Mouse (Mus musculus): Measurements from ENCODE around the gene Gm10642. TPM values are rescaled to one million over a fixed set of nuclear protein-coding genes. Genes with fewer than 3 reads are reported as not detected.

The Gm10642 gene
- 2.1 and 3.5 TPM in 2 replicates for polyA plus RNA-seq (2015; fragmentation: Nextera tagmentation; extraction: Ambion mirVana)

DNA sequence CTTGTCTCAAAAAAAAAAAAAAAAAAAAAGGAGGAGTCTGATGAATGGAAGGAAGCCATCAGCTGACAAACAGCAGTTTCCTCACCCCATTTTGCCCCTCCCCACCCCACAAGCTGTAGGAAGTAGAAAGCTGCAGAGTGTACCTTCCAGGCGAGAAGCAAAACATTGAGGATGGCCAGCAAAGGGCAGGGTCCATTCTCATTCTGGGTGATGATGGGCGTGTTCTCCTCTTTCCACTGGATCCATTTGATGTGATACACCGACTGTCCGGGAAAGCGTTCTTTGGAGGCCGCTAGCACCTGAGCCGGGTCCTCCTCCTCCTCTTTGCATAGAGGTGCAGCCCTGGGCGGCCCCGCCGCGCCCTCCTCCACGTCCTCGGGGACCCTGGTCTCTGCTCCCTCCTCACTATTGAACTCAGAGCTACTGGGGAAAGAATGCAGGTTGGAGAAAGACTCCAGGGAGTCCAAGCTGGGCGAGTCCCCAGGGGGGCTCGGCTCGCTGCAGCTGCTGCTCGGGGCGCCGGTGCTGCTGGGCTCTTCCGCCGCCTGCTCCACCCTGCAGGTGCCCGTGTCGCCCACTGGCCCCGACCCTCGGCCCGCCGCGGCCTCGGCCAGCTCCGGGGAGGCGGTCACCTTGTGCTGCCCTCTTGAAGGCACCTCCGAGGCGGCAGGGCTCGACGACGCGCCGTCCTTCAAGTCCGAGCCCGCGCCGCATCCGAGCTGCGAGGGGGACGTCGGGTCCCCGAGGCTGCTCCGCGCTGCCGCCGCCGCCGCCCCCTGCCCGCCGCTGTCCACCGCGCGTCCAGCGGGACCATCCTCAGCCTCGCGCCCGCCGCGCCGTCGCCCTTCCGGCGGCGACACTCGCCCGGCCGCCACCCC, at the start of gene Gm10642:
TSS of gene Gm10642 (plus strand) at position 122 of the 878 bp plus-strand sequence.

DNA sequence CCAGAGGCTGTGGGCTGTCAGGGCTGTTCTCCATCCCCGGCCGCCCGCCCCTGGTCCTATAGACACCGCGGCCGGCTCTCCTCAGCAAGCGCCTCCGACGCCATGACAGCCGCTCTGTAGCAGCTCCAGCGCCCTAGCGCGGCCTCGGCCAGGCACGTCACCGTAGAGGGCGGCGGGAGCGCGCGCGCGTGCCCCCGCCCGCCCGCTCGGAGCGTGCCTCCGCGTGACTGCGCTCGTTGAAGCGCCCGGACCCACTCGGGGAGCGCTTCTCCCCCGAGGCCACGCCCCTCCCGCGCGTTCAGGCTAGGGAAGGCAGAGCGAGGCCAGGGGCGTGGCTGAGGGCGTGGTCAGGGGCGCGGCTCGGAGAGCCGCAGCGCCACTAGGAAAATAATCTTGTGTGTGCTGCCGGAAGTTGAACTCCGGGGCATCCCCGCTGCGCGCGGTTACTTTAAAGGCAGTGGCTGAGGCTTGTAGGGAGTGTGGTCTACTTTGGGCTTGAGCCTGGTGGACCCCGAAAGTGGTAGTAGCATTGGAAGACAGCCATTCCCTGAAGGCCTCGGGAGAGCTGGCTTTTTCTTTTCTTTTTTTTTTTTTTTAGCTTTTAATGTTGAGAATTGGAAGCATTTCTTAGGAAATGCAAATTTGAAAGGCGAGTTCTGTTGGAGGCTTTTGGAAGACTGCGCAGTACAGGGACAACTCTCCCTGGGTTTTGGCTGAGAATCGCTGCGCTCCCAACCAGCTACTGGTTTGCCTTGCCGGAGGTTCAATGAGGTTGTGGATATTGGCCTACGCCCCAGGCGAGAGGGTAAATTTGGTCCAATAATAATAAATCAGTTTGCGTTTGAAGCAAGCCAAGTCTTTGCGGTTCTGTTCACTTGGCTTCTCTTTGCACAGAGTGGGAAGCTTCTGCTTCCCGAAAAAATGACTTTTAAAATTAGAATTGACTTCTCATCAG, 1.2 kb downstream of the Gm10642 start, which contains the start of gene Mindy2:
TSS of gene Mindy2 (minus strand) at position 162 of the 955 bp plus-strand sequence.

DNA sequence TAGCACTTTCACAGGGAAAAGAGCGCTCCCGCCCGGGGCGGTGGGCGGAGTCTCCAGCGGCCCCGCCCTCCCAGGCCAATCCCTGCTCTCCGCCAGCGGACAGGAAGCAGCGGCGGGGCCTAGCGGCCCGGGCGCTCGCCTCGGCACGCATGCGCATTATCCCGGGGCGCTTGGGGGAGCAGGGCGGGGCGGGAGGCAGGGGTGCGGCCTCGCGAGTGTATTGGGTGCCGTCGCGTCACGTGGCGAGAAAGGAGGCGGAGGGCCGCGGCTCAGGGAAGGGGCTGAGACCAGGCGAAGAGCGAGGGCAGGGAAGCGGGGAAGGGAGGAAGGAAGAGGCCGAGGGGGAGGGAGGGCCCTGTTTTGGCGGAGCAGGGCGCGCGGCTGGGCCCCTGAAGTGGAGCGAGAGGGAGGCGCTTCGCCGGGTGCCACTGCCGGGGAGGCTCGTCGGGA, 22.7 kb downstream of the Gm10642 start, which contains the start of gene Adam10:
TSS of gene Adam10 (plus strand) at position 316 of the 450 bp plus-strand sequence.

Other genes starting within 250 kb of the Gm10642 start
- gene Ccnb2, start 234.7 kb upstream of the Gm10642 start, polyA plus RNA-seq (2015; fragmentation: Nextera tagmentation; extraction: Ambion mirVana), result 272 and 317 TPM in 2 replicates
- 11.0 and 13.7 TPM in 2 replicates for gene Rnf111, start 152.5 kb upstream of the Gm10642 start, polyA plus RNA-seq (2015; fragmentation: Nextera tagmentation; extraction: Ambion mirVana)
- 28.1 and 34.2 TPM in 2 replicates for gene Sltm, start 113.5 kb upstream of the Gm10642 start, polyA plus RNA-seq (2015; fragmentation: Nextera tagmentation; extraction: Ambion mirVana)
- 18.5 and 19.0 TPM in 2 replicates for gene Mindy2, start 923 bp downstream of the Gm10642 start, polyA plus RNA-seq (2015; fragmentation: Nextera tagmentation; extraction: Ambion mirVana)
- gene Adam10, start 22.7 kb downstream of the Gm10642 start, polyA plus RNA-seq (2015; fragmentation: Nextera tagmentation; extraction: Ambion mirVana), result 73.0 and 75.3 TPM in 2 replicates

Data from spleen, postnatal 0 days (tissue).